Mouse (Mus musculus) heart, postnatal 10 days (tissue): Measurements from ENCODE around the gene Nkpd1. TPM values are rescaled to one million over a fixed set of nuclear protein-coding genes. Genes with fewer than 3 reads are reported as not detected.
"Not testable (repeated sequence)": the region's sequence is repeated elsewhere in the genome, so short reads cannot be mapped to it uniquely, and the experiment has no call there.

ENCODE experiments used
- DNase-seq, 2 experiments: peaks; one replicate each; pipeline ENCODE4 v3.0.0; 2021
- intact Hi-C: fragments of 180-260 bp; cut with DNase I; formaldehyde crosslinking; loops from one replicate; pipeline ENCODE4 v1.15.1; 2025
- total RNA-seq, 2 experiments: library from RNA; stranded (reverse); gene quantifications; 2 replicates each; pipeline ENCODE4 v1.2.3; 2021

Nkpd1 gene
- total RNA-seq, 2 experiments from 2014 or later, result not detected

- intact Hi-C loops, result loop anchor here (2.0 kb wide), 1 partner anchor 69 kb away; no protein-coding TSS in a partner anchor
- peak; percentile 55 to 82 for DNase-seq
Observed at GRCm38 (mm10) chr7:19503481-19504068, 14.1 kb upstream of the Nkpd1 start.

GRCm38 (mm10) chr7:19506326-19506725 lies 11.3 kb upstream of the Nkpd1 start:
- intact Hi-C loops, result loop anchor here (5.0 kb wide), 1 partner anchor 111 kb away; no protein-coding TSS in a partner anchor
- no peak for DNase-seq

- intact Hi-C loops, result loop anchor here (5.0 kb wide), 1 partner anchor 110 kb away; no protein-coding TSS in a partner anchor
- peak; percentile 44 to 50 for DNase-seq
Observed at GRCm38 (mm10) chr7:19506969-19507611, 10.5 kb upstream of the Nkpd1 start.

- DNase-seq, result peak in 1 of 2 experiments; percentile 28
- intact Hi-C loops, result loop anchor here (5.0 kb wide), 1 partner anchor 110 kb away; no protein-coding TSS in a partner anchor
Observed at GRCm38 (mm10) chr7:19507612-19507981, 10.0 kb upstream of the Nkpd1 start.

GRCm38 (mm10) chr7:19508150-19508923 lies 9.3 kb upstream of the Nkpd1 start, which contains the start of the genes Bloc1s3 and Trappc6a:
Bloc1s3 (minus strand) TSS chr7:19508367.
Trappc6a (plus strand) TSS chr7:19508395.
- intact Hi-C loops, result loop anchor here (5.0 kb wide), 1 partner anchor 109 kb away; no protein-coding TSS in a partner anchor
- peak; percentile 96 for DNase-seq

- peak; percentile 30 to 32 for DNase-seq
- intact Hi-C loops, result loop anchor here (5.0 kb wide), 1 partner anchor 108 kb away; no protein-coding TSS in a partner anchor
Observed at GRCm38 (mm10) chr7:19508924-19509568, 8.6 kb upstream of the Nkpd1 start.

- no peak for DNase-seq
- intact Hi-C loops, result loop anchor here (5.0 kb wide), 1 partner anchor 108 kb away; no protein-coding TSS in a partner anchor
Observed at GRCm38 (mm10) chr7:19509786-19510185, 7.9 kb upstream of the Nkpd1 start.

GRCm38 (mm10) chr7:19511934-19512333 lies 5.7 kb upstream of the Nkpd1 start:
- DNase-seq, intact Hi-C loops: not testable (repeated sequence)

GRCm38 (mm10) chr7:19512353-19512752 lies 5.3 kb upstream of the Nkpd1 start:
- no peak for DNase-seq
- intact Hi-C loops, result no loop called here

- intact Hi-C loops, result no loop called here
- no peak for DNase-seq
Observed at GRCm38 (mm10) chr7:19520032-19520431, 2.4 kb downstream of the Nkpd1 start.

GRCm38 (mm10) chr7:19523017-19523756 lies 5.5 kb downstream of the Nkpd1 start:
- DNase-seq, result no peak
- intact Hi-C loops, result no loop called here

- DNase-seq, result peak; percentile 69 to 74
Observed at GRCm38 (mm10) chr7:19523757-19524419, 6.2 kb downstream of the Nkpd1 start.

GRCm38 (mm10) chr7:19524420-19525104 lies 6.9 kb downstream of the Nkpd1 start:
- intact Hi-C loops, result no loop called here
- no peak for DNase-seq

More at GRCm38 (mm10) chr7:19523757-19524419, 6.2 kb downstream of the Nkpd1 start:
- intact Hi-C loops, result no loop called here

- intact Hi-C loops, result no loop called here
- DNase-seq, result no peak
Observed at GRCm38 (mm10) chr7:19525105-19525481, 7.5 kb downstream of the Nkpd1 start.

GRCm38 (mm10) chr7:19531077-19531476 lies 13.4 kb downstream of the Nkpd1 start:
- no peak for DNase-seq
- intact Hi-C loops, result no loop called here

- DNase-seq, result no peak
- intact Hi-C loops, result no loop called here
Observed at GRCm38 (mm10) chr7:19532240-19532639, 14.6 kb downstream of the Nkpd1 start.

- intact Hi-C loops, result no loop called here
- DNase-seq, result no peak
Observed at GRCm38 (mm10) chr7:19534676-19535075, 17.0 kb downstream of the Nkpd1 start.

GRCm38 (mm10) chr7:19540771-19541566 lies 23.3 kb downstream of the Nkpd1 start:
- intact Hi-C loops, result no loop called here
- no peak for DNase-seq
